Mouse (Mus musculus) spleen, adult 2 months (tissue): ENCODE measurements at regions not wholly inside any gene's neighbourhood (a gene's known extent, or its start where the extent isn't known, plus 50 kb on each side); places are given as distances from the start of the nearest gene placed in this dataset.

Experiments
- DNase-seq, 2 experiments: peaks; one replicate each; pipeline versions ENCODE4 v3.0.0 to v3.0.0-alpha.2; 2012 to 2021; ENCODE audit warnings: low spot score in 2 of 2, low read depth in 1 of 2
- H3K27ac ChIP-seq: fragments of 200-500 bp; 2 replicates; pipeline ENCODE4 v1.5.1; 2012; ENCODE audit warnings: low read length, inconsistent platforms; ENCODE audit not compliant: insufficient read depth
- H3K27me3 ChIP-seq: fragments of 200-500 bp; 2 replicates; pipeline ENCODE4 v1.6.1; 2012; ENCODE audit warnings: mild to moderate bottlenecking, moderate library complexity, low read length, inconsistent platforms; ENCODE audit not compliant: control insufficient read depth, insufficient read depth
- H3K36me3 ChIP-seq: fragments of 200-500 bp; 2 replicates; pipeline ENCODE4 v1.6.1; 2012; ENCODE audit warnings: mild to moderate bottlenecking, low read length, inconsistent platforms; ENCODE audit not compliant: control insufficient read depth, insufficient read depth
- H3K4me1 ChIP-seq: fragments of 200-500 bp; 2 replicates; pipeline ENCODE4 v1.6.1; 2011; ENCODE audit warnings: inconsistent platforms; ENCODE audit not compliant: control insufficient read depth, insufficient read depth, insufficient read length
- H3K4me3 ChIP-seq: fragments of 200-500 bp; 2 replicates; pipeline ENCODE4 v1.5.1; 2011; ENCODE audit warnings: mild to moderate bottlenecking, inconsistent platforms; ENCODE audit not compliant: insufficient read depth, insufficient read length; ENCODE audit errors: extremely low read depth
- CTCF ChIP-seq: fragments of 200-500 bp; IDR thresholded peaks from 2 replicates; pipeline ENCODE4 v1.5.1; 2011; ENCODE audit warnings: mild to moderate bottlenecking, inconsistent platforms; ENCODE audit not compliant: insufficient read depth, insufficient read length, insufficient replicate concordance; ENCODE audit errors: extremely low read depth
- POLR2A ChIP-seq: fragments of 200-500 bp; IDR thresholded peaks from 2 replicates; pipeline ENCODE4 v1.6.1; 2011; ENCODE audit warnings: low read depth, low read length, inconsistent platforms
- WGBS: fragments of 180-500 bp; shearing (Covaris S2); methylation state at CpG from one replicate; pipeline ENCODE4 v1.1.7; 2018; 5-methylcytosine and 5-hydroxymethylcytosine counted together

DNA sequence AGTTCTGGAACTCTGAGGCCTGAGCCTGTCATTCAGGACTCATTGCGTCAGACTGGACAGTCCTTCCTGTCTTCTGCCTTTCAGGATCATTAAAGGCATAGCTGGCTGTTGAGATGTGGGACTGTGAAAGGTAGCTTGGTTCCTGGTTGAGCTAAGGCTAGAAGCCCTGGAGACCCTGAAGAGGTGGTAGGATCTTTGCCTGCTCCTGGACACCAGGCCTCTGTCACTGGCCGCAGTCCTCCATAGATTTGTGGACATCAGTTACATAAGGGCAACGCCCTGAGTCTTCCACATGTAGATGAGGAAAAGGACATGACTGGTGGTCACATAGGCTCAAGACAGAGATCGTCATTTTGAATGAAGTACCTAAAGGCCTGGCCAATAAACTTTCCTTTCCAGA, 127.9 kb downstream of the Opa1 start:
- no peak for DNase-seq
- WGBS: 94% methylated on average over 4 of the region's 4 CpGs

DNA sequence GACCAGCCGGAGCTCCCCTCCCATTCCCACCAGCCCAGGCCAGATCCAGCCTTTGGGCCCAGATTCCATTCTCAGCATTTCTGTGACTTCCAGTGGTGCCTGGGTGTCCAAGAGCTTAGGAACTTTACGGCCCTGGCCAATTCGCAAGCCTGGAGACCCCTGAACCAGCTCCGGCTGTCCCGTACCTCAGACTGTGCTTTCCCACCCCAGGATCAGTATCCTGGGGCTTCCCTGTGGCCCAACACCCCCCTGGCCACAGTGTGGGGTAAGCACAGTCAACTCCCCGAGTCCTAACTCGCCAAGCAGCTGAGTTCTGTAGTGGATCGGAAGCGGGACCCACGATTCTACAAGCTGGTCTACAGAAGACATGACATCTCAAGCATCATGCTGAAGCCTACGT, 128.5 kb downstream of the Opa1 start:
- no peak overlapping the region for H3K27ac ChIP-seq
- H3K4me3 ChIP-seq: no peak overlapping the region
- no peaks in the 10 kb centered on the region for H3K36me3 ChIP-seq
- H3K4me1 ChIP-seq: no peaks in the 10 kb centered on the region
- DNase-seq: no peak
- no peak for TF ChIP-seq CTCF
- TF ChIP-seq POLR2A: no peak
- H3K27me3 ChIP-seq: no peaks in the 10 kb centered on the region
- WGBS: 95% methylated on average over 11 of the region's 11 CpGs

More for the DNA sequence above, 127.9 kb downstream of the Opa1 start:
- no peak for TF ChIP-seq POLR2A
- TF ChIP-seq CTCF: no peak
- Histone ChIP-seq H3K4me1 (no peaks in the 10 kb centered on the region), H3K36me3 (no peaks in the 10 kb centered on the region), H3K27me3 (no peaks in the 10 kb centered on the region), H3K27ac (no peak overlapping the region), H3K4me3 (no peak overlapping the region)

DNA sequence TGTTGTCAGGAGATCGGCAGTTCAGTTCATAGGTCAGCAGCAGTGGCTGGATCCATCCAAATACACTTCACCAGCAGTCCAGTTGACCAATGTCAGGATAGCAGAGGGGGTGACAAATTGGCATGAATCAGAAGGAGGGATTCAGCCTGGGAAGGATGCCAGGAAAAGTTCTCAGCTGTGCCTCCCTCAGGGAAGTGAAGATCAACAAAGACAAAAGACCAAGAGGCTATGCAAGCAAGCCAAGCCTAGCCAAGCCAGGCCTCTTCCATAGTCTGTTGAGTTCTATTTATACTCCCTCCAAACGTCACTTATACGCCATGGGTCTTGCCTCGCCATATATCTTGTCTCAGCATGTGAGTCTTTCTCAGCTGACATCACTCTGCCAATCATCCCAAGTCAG, 129.9 kb downstream of the Opa1 start:
- TF ChIP-seq POLR2A (no peak), CTCF (no peak)
- 81% methylated on average over 4 of the region's 4 CpGs for WGBS
- H3K4me1 ChIP-seq: no peaks in the 10 kb centered on the region
- no peak for DNase-seq
- no peaks in the 10 kb centered on the region for H3K27me3 ChIP-seq
- no peak overlapping the region for H3K27ac ChIP-seq
- no peak overlapping the region for H3K4me3 ChIP-seq
- no peaks in the 10 kb centered on the region for H3K36me3 ChIP-seq

DNA sequence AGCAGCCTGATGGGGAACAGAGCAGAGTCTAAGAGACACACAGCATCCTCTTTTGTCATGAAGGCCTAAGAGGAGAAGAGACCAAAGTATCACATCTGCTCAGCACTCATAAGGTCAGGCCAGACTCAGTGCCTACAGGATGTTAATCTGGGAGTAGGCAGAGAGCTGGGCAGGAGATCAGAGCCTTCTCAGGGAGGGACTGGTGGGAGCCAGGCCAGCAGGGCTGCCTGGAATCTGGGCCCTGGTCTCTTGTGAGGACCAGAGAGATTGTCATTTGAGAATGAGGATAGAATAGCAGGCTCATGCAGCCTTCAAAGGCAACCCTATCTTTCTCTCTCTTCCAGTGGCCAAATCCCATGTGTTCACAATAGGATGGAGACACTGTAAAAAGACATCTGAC, 132.3 kb downstream of the Opa1 start:
- no peaks in the 10 kb centered on the region for H3K4me1 ChIP-seq
- no peaks in the 10 kb centered on the region for H3K36me3 ChIP-seq
- TF ChIP-seq POLR2A (no peak), CTCF (no peak)
- H3K4me3 ChIP-seq: no peak overlapping the region
- no peaks in the 10 kb centered on the region for H3K27me3 ChIP-seq
- H3K27ac ChIP-seq: no peak overlapping the region
- no peak for DNase-seq

DNA sequence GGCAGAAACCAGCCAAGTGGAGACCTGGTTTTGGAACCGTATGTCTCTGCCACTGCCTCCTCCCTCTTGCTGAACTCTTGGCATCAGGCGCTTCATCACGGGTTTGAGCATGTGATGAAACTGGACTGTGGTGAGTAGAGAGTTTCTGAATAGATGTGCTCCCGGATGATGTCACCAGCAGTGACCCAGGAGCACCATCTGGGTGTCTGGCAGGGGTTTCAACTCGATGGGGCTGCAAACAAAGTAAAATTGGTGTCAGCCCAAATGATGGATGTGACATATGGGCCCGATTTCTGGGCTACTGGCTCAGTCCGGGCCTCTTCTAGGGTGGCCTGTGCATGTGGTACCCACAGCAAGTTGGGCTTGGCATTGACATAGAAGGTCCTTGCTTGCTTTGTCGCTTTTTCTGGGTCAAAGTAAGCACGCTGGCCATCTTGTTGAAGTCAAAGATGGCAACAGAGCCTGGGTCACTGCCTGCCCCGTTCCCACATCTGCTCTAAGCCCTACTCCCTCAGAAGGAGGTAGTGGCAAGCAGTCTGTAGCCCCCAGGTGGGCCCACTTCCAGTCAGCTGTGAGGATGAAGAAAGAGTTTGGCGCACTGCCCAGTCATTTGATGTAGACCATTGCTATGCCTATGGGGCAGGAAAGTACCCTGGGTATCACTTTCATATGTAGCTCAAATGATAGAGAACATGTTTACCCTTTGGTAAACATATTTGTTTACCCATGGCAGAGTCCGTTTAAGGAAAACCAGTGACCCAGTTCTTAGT, 133.0 kb downstream of the Opa1 start:
- H3K36me3 ChIP-seq: no peaks in the 10 kb centered on the region
- no peaks in the 10 kb centered on the region for H3K27me3 ChIP-seq
- 83% methylated on average over 12 of the region's 12 CpGs for WGBS
- no peaks in the 10 kb centered on the region for H3K4me1 ChIP-seq
- DNase-seq: no peak
- TF ChIP-seq POLR2A (no peak), CTCF (no peak)
- H3K4me3 ChIP-seq: no peak overlapping the region
- no peak overlapping the region for H3K27ac ChIP-seq

DNA sequence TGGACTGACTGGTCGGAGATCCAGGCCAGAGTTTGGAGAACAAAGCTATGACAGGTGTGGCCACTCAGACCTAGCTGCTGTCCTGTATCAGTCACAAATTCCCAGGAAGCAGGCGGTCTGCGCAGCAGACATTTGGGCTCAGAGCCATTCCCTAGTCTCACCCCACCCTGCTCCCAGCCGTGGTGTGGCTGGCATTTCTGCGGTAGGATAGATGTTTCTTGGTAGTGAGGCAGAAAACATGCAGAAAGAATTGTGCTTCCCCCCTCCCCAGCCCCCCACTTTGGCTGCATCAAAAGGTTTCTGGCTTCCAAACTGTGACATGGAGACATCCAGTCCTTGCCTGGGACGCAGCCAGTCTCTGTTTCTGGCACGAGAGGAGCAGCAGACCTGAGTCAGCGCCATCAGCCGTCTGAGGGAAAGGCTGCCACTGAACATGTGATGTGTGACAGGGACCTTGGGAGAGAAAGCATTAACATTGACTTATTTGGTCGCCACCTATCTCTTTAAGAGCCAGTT, 135.5 kb downstream of the Opa1 start:
- TF ChIP-seq CTCF: no peak
- TF ChIP-seq POLR2A: no peak

DNA sequence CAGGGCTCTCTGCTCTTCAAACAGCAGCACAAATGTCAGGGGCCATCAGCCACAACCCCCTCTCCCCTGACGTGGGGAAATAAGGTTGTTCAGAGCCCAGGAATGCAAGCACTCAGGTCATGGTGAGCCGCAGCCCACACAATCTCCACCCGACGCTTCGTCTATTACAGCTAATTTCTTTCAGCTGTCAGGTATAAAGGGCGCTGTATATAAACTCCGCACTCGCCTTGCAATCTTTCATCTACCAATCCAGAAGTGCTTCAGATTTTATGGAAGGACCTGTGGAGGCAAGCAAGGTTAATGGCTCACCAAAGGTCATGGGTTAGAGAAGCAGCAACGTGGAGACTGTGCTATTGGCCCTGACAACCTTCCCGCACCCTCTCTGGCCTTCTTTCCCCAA, 139.8 kb downstream of the Opa1 start:
- DNase-seq: no peak
- WGBS: 88% methylated on average over 10 of the region's 10 CpGs
- Histone ChIP-seq H3K4me3 (no peak overlapping the region), H3K4me1 (no peaks in the 10 kb centered on the region), H3K36me3 (no peaks in the 10 kb centered on the region), H3K27me3 (no peaks in the 10 kb centered on the region), H3K27ac (no peak overlapping the region)
- no peak for TF ChIP-seq POLR2A
- no peak for TF ChIP-seq CTCF

More for the DNA sequence above, 135.5 kb downstream of the Opa1 start:
- no peaks in the 10 kb centered on the region for H3K4me1 ChIP-seq
- no peaks in the 10 kb centered on the region for H3K27me3 ChIP-seq
- no peak for DNase-seq
- no peaks in the 10 kb centered on the region for H3K36me3 ChIP-seq
- no peak overlapping the region for H3K27ac ChIP-seq
- WGBS: 85% methylated on average over 10 of the region's 10 CpGs
- no peak overlapping the region for H3K4me3 ChIP-seq
